Mouse (Mus musculus): ENCODE measurements at regions not wholly inside any gene's neighbourhood (a gene's known extent, or its start where the extent isn't known, plus 50 kb on each side); places are given as distances from the start of the nearest gene placed in this dataset.

DNA sequence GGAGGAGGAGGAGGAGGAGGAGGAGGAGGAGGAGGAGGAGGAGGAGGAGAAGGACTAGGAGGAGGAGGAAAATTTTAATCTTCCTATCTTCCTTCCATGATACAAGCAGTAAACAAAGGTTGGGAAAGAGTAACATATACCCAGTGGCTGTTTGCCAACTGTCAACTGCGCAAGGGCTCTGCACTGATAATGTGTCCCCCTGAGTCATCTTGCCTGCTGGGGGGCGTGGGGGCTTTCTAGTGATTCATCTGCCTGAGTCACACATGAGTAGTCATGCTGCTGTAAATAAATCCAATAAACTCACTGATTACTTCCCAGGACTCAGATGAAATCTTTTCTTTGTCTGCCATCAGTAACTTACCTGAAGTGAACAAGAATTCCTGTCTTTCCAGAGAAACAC lies 110.2 kb downstream of the Tusc1 start:
- peak; percentile 1 to 10 for DNase-seq (ENCODE audit: low spot score in 2 of 2)

DNA sequence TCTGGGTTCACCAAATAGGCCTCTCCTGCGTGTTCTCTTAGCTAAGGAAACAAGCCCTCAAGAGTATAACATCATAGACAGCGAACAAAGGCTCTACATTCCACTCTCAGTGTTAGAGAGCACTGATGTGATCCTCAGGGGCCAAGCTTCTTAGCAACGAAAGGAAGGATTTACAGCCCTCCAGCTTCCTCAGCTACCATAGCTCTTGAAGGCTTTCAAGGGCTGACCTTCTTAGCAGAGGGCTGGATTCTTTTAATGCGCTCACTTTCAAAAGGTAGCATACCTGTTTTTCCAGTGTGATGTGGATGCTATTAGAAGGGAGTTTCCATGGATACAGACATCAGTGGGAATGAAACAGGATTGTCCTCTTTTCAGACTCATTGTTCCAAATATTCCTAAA lies 114.6 kb downstream of the Tusc1 start:
- DNase-seq (ENCODE audit: low spot score in 2 of 2) = no peak

DNA sequence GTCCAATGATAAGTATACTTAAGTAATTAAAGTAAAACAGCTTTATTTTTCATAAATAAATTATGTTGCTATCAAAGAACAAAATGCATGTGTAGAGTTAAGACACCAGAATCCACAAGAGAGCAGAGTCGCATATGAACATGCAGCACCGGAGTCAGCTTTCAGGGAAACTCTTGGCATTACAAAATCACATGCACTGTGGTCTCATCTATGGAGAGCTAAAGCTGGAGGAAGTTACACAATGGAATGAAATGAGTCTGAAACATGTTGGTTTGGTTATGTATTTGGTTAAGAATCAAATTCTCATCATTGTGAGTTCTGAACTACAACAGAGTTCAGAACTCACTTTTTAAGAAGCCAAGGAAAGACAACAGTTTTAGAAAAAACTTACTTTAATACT lies 126.9 kb downstream of the Tusc1 start:
- DNase-seq (ENCODE audit: low spot score in 2 of 2) = no peak

DNA sequence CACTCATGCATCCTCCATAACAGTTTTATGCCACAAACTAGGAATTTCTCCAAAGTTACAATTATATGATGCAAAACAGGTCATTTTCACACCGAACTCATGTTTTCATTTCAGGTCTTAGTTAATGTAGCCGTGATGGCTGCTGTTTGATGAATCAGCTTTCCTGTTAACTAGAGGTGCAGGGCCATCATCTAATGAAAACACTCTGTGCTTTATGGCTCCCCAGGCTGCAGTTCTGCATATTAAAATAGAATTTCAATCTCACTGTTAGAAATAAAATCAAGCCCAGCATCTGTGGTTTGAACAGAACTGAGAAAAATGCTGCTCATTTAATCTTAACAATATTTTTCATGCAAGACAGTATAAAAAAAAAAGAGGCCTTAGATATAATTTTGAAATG lies 135.5 kb downstream of the Tusc1 start:
- no peak for DNase-seq (ENCODE audit: low spot score in 2 of 2)

DNA sequence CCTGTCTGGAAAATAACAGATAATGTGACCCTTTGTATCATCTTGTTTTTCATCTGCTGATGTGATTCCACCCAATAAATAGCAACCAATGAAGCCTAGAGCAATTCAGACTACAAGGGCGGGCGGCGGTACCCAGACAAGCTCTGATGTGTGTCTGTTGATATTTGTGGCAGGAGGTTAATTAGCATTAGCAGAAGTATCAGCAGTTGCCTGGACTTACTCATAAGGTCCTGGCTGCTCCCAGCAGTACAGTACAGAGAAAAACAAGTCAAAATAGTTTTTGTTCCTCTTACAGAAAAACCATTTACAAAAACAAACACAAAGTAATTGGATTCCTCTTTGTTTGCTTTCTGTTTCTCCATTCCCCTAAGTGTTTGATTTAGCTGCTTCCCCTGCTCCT lies 151.0 kb downstream of the Tusc1 start:
- DNase-seq (ENCODE audit: low spot score in 2 of 2) = no peak

All from right cerebral cortex, postnatal 36 days (tissue).